Mouse (Mus musculus): Measurements from ENCODE around the gene Itprip.

Gene Itprip

DNA sequence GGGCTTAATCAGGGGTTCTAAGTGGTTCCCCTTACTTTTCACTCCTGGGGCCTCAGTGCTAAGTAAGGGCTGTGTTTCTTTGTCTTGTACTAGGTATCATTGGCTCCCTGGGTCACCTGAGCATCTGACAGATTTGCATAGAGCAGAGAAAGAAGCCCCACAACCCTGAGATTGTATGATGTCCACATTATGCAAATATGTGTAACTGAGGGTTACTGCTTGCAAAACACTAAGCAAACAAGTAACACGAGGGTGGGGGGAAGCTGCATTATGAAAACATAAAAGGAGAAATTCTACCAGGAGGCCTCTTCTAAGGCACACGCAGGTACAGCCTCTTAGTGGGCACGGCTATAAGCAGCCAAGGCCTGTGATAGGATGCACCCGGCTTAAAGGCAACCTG is 3.8 kb downstream of the Itprip start:
- DNase-seq (ENCODE audit: extremely low read depth, low read depth, low spot score) = no peak

DNA sequence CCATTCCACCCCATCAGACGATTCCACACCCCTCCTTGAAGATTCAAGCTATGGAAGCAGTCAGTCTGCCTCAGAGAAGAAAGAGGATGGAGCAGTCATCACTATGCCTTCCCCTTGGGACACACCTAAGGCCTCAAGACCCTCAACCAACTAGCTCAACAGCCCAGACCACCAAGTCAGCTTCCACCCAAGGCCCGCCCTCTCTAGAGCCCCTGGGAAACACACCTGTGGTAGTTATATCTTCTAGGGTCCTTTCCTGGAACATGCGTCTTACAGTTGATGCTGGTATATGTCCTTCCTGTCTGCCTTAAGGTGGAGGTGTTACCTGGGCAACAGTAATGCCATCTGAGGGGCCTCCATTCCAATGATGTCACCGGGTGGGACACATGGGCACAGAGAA is 4.9 kb downstream of the Itprip start:
- no peak for DNase-seq (ENCODE audit: extremely low read depth, low read depth, low spot score)

DNA sequence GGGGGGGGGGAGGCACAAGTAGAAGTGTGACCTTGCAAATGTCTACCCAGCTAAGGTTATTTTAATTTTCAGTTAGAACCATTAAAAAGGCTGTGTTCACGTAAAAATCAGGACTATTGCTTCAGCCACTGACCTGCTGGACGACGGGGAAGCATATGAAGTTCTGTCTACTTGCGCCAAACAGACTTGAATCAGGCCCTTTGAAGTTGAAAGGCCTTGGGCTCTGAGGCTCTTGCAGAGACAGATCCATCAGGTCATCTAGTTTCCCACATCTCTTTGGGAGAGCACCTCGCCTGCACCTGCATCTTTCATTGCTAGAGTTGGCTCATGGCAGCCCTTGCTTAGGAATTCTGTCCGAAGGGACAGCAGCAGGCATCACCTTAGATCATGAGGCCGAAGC is 5.8 kb downstream of the Itprip start:
- DNase-seq (ENCODE audit: extremely low read depth, low read depth, low spot score) = no peak

DNA sequence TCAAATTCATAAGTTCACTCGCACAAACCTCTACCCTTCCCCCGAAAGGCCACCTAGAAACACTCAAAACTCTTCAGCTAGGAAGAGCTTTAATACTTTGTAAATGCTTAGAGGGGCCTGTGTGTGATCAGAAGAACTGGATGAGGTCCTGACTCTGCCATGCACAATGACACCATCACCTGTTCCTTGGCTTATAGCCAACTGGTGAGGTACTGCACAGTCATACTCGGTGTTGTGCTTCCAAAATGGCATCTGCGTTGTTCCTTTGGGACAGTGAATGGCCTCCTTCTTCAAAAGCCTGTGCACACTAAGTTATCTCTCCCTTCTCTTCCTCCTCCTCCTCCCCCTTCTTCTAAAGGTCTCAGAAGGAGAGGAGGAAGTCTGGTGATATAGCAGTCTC is 8.3 kb downstream of the Itprip start:
- no peak for DNase-seq (ENCODE audit: extremely low read depth, low read depth, low spot score)

DNA sequence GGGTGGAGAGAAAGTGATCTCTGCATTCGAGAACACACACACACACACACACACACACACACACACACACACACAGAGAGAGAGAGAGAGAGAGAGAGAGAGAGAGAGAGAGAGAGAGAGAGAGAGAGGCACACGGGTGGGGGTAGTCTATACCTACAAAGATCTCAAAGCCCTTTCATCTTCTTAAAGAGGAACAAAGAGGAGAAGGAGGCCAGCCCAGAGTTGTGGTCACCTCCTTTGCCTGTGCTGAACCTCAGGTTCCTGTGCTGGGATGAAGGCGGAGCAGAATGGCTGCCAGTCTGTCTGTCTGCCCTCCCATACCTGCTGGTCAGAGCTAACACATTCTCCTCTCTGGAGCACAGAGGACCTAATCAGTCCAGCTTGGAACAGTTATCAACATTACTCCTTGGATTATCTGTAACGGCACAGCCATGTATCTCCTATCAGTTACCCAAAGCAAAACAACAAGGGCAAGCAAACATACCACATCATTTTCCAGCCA is 8.9 kb downstream of the Itprip start:
- no peak for DNase-seq (ENCODE audit: extremely low read depth, low read depth, low spot score)

DNA sequence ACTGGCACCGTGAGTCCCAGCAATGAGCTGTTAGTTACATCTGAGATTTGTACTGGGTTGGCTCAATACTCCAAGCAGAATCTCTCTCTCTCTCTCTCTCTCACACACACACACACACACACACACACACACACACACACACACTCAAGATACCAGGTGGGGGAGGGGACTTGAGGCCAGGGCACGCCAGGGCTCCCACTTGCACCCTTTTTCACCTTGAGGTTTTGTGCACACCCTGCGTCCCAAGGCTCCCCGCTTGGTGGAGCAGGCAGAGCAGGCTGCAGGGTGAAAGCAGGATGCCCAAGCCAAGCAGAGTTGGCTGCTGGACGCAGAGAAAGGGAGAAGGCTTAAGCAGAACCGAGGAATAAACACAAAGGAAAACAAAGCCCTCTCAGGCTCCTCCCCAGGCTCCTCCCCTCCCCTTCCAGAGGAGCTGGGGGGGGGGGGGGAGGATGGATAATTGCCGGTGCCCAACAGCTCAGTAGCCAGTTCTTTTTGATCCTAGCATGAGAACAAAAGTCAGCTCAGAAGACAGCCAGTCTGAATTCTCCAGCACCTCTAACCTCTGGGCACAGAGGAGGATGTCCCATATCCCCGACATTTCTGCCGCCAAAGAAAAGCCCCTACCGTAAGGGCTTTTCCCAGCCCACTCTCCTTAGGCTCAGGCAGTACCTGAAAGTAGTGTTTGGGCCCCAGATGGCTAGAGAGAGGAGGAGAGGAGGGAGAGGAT is 9.5 kb downstream of the Itprip start:
- no peak for DNase-seq (ENCODE audit: extremely low read depth, low read depth, low spot score)

DNA sequence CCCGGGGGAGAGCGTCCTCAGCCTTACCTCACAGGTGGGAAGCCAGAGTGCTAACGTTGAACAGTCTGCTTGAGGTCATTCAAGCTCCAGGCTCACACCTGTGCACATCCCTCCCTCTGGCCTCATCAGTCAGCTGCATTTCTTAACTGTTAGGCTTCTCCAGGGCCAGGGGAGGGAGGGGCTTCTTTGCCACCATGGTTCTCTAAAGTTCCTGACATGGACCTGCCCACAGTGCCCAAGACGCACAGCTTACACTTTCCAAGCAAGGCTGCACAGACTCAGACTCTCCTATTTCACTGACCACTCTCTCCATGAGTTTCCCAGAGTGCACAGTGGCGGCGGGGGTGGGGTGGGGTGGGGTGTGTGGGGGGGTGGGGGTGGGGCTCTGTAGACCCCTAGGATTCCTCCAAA is 10.1 kb downstream of the Itprip start:
- DNase-seq (ENCODE audit: extremely low read depth, low read depth, low spot score) = no peak

DNA sequence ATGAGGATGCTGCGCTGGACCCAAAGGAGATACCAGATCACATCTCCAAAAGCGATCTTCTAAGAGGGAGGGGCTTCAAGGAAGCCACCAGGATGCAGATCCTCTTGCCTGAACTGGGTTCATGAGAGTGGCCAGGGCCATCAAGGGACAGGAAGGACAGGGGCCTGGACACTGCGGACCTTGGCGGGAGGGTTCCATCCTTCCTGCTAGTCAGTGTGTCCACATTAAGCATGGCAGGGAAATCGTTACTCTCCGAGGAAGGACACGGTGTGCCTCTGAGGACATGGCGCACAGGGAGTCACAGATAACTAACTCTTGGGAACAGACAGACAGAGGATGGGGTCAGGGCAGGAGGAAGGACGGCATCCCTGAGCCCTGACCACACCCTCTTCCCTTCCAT is 11.5 kb downstream of the Itprip start:
- no peak for DNase-seq (ENCODE audit: extremely low read depth, low read depth, low spot score)

DNA sequence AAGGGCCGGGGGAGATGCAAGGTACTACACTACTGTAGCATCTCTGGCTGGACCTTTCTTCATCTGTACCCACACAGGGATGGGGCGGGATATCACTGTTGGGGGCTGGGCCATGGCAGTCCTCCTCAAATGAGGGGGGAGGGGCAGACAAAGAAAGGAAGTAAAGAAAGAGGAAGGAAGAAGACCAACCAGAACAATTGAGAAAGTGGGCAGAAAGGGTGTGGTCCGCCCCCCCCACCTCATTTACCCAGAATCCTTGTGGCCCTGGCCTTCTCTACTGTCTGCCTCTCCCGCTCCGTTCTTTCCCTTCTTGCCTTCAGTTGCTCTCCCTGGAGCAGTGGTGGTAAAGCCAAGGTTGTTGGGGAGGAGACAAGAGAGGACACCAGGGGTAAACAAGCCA is 13.5 kb downstream of the Itprip start:
- DNase-seq (ENCODE audit: extremely low read depth, low read depth, low spot score) = no peak

DNA sequence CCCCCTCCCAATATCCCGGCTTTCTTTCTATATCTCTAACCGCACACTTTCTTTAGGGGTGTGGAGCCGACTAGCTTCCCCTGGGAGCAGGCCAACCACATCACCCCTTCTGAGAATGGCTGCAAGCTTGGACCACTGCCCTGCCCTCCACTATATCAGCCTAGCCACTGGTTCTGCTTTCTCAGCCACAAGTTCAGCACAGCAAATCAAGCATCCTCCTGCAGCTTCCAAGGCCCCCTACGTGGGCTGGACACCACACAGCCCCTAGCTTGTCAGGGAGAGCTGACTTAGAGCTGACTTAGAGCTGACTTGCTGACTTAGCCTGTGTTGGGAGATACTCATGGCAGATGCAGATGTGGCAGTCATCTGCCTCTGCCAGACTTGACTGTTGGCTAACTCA is 14.0 kb downstream of the Itprip start:
- DNase-seq (ENCODE audit: extremely low read depth, low read depth, low spot score) = no peak

DNA sequence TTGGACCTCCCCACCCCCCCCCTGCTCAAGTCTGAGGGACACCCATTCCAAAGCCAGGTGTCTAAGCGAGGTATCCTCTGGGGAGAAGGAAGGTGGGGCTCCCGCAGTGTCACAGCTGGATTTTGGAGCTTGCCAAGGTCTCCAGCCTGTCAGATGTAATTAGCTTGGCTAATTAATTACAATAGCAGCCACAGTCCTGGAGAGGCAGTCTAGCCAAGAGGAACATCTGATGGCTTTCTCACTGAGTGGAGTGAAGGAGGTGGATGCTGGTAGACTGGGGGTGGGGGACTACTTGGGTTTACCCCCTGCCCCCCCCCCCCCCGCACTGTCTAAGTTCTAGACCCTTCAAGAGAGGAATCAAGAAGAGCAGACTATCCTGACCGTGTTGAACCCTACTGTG is 15.4 kb downstream of the Itprip start:
- DNase-seq (ENCODE audit: extremely low read depth, low read depth, low spot score) = no peak

DNA sequence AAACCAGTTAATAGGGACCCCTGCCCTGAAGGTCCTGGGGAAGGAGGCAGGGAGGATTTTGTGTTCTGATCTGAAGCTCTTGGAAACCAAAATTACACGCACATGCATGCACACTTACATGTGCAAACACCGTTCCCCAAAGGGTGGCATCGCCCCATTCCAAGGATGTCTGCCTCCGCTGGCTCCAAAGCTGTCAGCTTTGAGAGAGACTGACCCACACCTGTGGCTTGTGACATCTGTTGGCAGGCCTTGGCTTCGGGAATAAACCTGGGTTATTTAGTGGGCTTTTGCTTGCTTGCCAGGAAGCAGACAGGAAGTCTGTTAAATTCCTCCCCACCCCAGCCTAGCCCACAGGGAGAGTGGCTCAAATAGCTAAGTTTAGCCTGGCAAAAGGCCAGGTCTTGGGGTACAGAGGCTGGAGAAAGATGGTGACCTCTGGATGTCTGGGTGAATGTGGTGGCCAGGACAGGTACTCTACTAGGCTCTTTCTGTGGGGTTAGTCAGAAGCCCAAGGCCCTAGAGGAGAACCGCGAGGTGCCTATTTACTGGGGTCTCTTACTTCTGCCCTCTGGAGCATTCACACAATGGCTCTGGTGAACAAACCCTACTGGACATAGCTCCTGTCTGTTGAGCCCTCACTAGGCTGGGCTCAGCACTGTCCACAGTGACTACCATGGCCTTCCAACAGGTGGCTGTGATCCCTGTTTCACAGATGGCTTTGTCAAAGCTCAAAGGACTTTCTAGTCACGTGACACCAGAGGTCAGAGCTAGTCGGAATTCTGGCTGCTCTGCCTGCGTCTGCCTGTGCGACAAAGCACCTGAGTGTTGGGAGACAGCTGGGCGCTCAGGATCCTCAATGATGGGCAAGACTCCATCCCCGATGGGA is 16.5 kb downstream of the Itprip start:
- DNase-seq (ENCODE audit: extremely low read depth, low read depth, low spot score) = no peak

DNA sequence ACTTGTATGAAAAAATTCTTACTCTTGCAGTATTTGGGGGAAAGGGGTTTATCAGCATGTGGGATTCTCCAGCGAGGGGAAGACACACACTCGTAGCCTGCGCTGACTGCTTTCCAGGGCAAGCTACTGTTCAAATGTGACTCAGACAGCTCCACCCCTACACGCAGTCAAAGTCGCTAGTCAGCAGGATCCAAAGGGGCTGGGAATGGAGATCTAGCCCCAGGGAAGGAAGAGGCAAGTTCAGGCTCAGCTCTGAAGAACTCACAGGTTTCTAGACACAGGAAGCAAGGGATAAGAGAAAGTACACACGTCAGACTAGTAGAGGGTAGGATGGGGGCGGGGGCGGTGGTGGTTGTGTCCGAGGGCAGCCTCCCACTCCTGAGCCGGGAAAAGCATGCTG is 18.5 kb downstream of the Itprip start:
- DNase-seq (ENCODE audit: extremely low read depth, low read depth, low spot score) = peak; percentile 50

DNA sequence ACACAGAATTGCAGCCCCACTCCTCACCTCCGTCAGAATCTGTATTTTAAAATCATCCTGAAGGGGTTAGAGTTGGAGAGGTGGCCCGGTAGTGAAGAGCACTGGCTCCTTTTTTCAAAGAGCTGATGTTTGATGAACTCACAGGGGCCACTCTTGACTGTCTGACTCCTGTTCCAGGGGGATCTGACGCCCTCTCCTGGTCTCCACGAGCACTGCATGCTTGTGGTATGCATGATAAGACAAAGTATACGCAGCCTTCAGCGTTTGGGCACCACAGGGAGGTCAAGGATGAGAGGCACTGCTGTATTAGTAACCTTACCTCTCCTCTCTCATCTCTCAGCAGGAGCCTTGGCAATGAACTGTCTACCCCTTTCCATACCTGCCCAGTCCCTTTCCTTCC is 19.1 kb downstream of the Itprip start:
- no peak for DNase-seq (ENCODE audit: extremely low read depth, low read depth, low spot score)

DNA sequence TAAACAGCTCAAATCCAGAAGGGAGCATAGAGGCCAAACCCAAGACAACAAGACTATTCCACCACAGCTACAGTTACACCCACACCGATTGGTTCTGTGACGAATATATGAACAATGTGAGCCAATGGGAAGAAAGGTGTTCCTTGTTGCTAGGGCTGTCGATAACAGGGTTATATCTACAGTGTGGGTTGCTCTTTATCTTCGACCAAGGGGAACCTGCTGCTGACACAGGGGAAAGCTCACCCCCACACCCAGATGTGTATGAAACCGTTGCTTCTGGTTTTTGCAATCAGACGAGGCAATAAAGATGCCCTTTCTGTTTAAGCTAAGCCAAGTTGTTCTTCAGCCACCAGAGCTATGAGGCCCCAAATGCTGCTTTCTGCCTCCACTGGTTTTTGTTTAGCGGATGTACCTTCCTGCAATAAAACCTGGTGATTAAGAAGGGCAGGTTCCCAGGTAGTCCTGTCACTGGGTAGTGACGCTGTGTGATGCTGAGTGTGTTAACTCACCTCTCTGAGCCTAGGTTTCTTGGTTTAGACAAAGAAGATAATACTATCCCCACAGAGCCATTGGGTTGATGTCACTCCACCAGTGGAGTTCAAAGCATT is 20.5 kb downstream of the Itprip start:
- DNase-seq (ENCODE audit: extremely low read depth, low read depth, low spot score) = no peak

DNA sequence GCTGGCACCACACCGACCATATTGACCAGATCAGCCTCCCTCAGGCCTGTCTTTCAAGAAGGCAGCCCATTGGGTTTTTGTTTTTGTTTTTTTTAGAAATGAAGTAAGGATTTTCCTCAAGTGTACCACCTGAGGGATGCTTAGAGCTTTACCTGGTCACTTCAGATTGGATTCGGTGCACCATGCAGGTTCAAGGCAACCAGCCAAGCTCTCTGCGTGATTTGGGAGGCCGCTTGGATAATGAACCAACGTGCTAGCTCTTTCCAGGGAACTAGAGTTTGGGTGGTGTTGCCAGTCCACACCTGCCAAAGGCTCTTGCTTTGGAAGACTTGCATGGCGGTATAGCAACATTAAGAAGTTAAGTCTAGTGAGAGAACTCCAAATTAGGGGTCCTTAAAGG is 26.0 kb downstream of the Itprip start:
- no peak for DNase-seq (ENCODE audit: extremely low read depth, low read depth, low spot score)

DNA sequence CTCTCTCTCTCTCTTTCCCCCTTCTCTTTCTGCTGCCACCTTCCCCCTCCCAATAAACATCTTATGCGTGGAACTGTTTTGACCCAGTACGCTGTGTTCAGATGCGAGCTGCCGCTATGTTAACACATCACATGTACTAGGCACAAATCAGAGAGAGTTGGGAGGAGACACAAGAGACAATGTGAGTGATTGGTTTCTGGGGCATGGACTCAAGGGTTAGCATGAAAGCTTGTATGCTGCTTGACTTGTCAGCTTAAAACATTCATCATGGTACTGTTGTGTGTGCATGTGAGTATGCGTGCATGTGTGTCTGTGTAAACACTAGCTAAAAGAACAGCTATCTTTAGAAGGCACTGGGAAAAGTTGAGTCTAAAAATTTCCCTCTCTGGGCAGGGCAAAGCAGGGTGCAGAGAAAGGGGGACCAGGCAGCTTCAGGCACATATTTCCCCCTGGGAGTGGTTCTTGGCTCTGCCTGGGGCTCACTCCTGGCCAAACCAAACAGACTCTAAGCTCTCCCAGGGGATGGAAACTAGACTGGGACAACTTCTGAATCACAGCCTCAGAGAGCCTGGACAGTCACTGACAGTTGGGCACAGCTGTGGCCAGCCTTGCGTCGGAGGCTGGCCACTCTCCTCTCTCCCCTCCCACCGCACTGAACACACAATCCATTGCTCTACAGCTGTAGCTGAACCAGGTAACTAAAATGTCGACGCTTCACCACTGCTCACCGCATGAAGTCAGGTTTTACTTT is 27.4 kb downstream of the Itprip start:
- DNase-seq (ENCODE audit: extremely low read depth, low read depth, low spot score) = no peak

DNA sequence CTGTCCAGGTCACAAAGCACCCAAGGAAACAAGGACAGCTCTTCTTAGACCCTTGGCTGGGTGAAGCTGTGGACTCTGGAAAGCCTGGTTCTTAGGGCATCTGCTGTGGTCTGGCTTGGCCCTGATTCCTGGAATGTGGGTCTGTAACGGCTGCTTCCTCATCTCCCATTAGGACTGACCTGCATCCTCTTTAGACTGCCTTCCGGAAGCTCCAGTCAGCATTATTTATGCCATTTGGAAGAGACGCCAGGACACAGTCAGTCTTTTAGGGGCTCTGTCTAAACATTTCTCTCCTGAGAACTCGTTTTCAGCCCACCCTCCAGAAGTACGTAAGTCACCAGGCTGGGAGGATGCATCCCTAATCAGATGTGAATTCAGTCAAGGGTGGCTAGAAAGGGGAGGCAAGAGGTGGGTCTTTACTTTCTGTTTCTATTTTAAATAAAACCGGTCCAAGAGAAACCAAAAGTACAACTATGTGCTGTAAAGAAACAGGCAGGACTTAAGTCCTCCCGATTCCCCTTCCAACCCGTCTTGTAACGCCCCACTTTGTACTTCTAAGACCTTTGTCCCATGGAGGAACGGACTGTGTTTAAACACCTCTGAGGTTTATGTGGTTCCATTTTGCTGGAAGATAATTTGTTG is 28.5 kb downstream of the Itprip start:
- DNase-seq (ENCODE audit: extremely low read depth, low read depth, low spot score) = no peak

DNA sequence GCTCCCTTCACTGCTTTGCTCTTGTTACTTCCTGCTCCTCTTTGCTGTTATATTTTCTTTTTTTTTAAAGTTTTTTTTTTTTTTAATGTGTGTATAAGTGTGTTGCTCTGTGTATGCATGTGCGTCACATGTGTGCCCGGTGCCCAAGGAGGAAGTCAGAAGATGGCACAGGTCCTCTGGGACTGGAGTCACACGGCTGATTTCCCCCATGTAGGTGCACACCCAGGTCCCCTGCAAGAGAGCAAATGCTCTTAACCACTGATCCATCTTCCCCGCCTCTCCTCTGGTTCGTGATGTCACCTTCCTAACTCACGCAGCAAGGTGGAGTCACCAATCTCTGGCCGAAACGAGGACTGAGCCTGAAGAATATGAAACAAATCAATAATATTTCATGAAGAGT is 31.1 kb downstream of the Itprip start:
- no peak for DNase-seq (ENCODE audit: extremely low read depth, low read depth, low spot score)

DNA sequence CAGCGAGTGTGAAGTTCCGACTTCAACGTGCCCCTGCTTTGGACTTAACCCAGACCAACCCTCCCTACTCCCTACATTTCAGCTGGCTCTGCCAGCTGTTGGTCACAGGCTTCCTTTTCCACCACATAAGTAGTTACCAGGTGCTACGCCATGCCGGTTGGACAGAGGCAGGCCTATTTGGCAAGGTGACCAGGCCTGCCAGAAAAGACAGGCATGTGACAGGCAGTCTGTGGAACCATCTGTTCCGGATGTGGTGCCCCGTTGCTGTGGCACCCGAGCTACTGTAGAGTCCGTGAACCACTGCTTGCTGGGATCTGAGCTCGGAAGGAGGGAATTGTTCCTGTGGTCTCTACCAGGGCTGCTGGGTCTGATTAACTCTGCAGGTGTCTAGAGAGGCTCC is 31.7 kb downstream of the Itprip start:
- no peak for DNase-seq (ENCODE audit: extremely low read depth, low read depth, low spot score)

DNA sequence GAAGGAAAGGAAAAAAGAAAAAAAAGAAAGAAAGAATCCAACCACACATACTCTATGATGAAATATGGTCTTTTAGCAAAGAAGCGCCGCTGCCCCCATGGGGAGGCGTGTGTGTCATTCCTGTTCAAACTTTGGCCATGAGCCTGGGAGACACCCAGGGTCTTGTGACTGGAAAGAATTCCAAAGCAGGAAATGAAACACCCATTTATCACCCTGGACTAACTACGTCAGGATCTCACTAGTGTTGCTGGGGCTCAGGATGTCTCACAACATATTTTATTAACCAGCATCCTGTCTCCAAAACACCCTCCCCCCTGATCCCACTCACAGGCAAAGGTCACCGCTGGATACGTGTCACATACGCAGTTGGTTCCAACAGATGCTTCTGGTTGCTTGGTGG is 32.5 kb downstream of the Itprip start:
- DNase-seq (ENCODE audit: extremely low read depth, low read depth, low spot score) = no peak
